Mouse (Mus musculus): ENCODE measurements around the gene Rad51c. TPM values are rescaled to one million over a fixed set of nuclear protein-coding genes. Genes with fewer than 3 reads are reported as not detected.
"Not testable (repeated sequence)": the region's sequence is repeated elsewhere in the genome, so short reads cannot be mapped to it uniquely, and the experiment has no call there.

The Rad51c gene
- total and polyA plus RNA-seq, 3 experiments: 0.35 to 1.7 (median 0.89) TPM

GRCm38 (mm10) chr11:87427273-87428050, 22.7 kb upstream of the Rad51c start:
- Histone ChIP-seq H3K4me1 (ENCODE audit: control insufficient read depth, insufficient read depth, low read length) (no peaks in the 10 kb centered on the region), H3K27ac (peak overlapping the region; percentile 93; the same call in 1 of the 2 replicates), H3K4me3 (no peak overlapping the region), H3K9ac (ENCODE audit: low read depth, low read length) (no peak overlapping the region), H3K27me3 (ENCODE audit: control insufficient read depth, insufficient read depth, low read length) (no peaks in the 10 kb centered on the region), H3K36me3 (ENCODE audit: control insufficient read depth, insufficient read depth, low read length) (no peaks in the 10 kb centered on the region), H3K79me2 (replicated peaks; ENCODE audit: control insufficient read depth, insufficient read depth, low read length) (no peaks in the 10 kb centered on the region)
- intact Hi-C loops (cut with DNase I): loop anchor here (1.0 to 2.0 kb wide), 3 partner anchors 15 to 41 kb away; no protein-coding TSS in a partner anchor
- DNase-seq: no peak
- TF ChIP-seq CTCF (IDR thresholded peaks at IDR 0.05) (no peak), POLR2A (IDR thresholded peaks at IDR 0.05; ENCODE audit: insufficient read depth, low read depth, low read length) (no peak), EP300 (IDR thresholded peaks at IDR 0.05; ENCODE audit: insufficient read depth, low read depth, low read length) (no peak)
- WGBS: 30% methylated on average over 1 of the region's 1 CpGs

GRCm38 (mm10) chr11:87426450-87427250, 21.9 kb upstream of the Rad51c start:
- not testable (repeated sequence) for H3K27me3 ChIP-seq (ENCODE audit: control insufficient read depth, insufficient read depth, low read length); H3K36me3 ChIP-seq (ENCODE audit: control insufficient read depth, insufficient read depth, low read length); H3K4me1 ChIP-seq (ENCODE audit: control insufficient read depth, insufficient read depth, low read length); H3K79me2 ChIP-seq (replicated peaks; ENCODE audit: control insufficient read depth, insufficient read depth, low read length)
- TF ChIP-seq EP300 (IDR thresholded peaks at IDR 0.05; ENCODE audit: insufficient read depth, low read depth, low read length) (peak; percentile 99), POLR2A (IDR thresholded peaks at IDR 0.05; ENCODE audit: insufficient read depth, low read depth, low read length) (peak; percentile 100)
- intact Hi-C loops (cut with DNase I): loop anchor here (1.0 to 2.0 kb wide), 3 partner anchors 16 to 42 kb away; no protein-coding TSS in a partner anchor
- Histone ChIP-seq H3K27ac (peak overlapping the region; percentile 93), H3K9ac (ENCODE audit: low read depth, low read length) (peak overlapping the region; percentile 10; the same call in 1 of the 2 replicates), H3K4me3 (peak overlapping the region; percentile 49)
- WGBS: 4% methylated on average over 24 of the region's 24 CpGs
- peak; percentile 77 to 86 for DNase-seq

GRCm38 (mm10) chr11:87426121-87426449, 21.3 kb upstream of the Rad51c start:
- Histone ChIP-seq H3K4me1 (ENCODE audit: control insufficient read depth, insufficient read depth, low read length) (peaks cover 2% of the 10 kb centered on the region), H3K27me3 (ENCODE audit: control insufficient read depth, insufficient read depth, low read length) (no peaks in the 10 kb centered on the region), H3K27ac (peak overlapping the region; percentile 93), H3K36me3 (ENCODE audit: control insufficient read depth, insufficient read depth, low read length) (no peaks in the 10 kb centered on the region; the same call in 1 of the 2 replicates), H3K4me3 (peak overlapping the region; percentile 49), H3K79me2 (replicated peaks; ENCODE audit: control insufficient read depth, insufficient read depth, low read length) (no peaks in the 10 kb centered on the region), H3K9ac (ENCODE audit: low read depth, low read length) (peak overlapping the region; percentile 58; the same call in 1 of the 2 replicates)
- under 1% methylated on average over 7 of the region's 7 CpGs for whole genome bisulfite sequencing
- DNase-seq: no peak
- TF ChIP-seq EP300 (IDR thresholded peaks at IDR 0.05; ENCODE audit: insufficient read depth, low read depth, low read length) (no peak), POLR2A (IDR thresholded peaks at IDR 0.05; ENCODE audit: insufficient read depth, low read depth, low read length) (no peak), CTCF (IDR thresholded peaks at IDR 0.05) (no peak)
- intact Hi-C loops (cut with DNase I): loop anchor here (2.0 kb wide), 2 partner anchors 17 to 43 kb away; no protein-coding TSS in a partner anchor

DNA sequence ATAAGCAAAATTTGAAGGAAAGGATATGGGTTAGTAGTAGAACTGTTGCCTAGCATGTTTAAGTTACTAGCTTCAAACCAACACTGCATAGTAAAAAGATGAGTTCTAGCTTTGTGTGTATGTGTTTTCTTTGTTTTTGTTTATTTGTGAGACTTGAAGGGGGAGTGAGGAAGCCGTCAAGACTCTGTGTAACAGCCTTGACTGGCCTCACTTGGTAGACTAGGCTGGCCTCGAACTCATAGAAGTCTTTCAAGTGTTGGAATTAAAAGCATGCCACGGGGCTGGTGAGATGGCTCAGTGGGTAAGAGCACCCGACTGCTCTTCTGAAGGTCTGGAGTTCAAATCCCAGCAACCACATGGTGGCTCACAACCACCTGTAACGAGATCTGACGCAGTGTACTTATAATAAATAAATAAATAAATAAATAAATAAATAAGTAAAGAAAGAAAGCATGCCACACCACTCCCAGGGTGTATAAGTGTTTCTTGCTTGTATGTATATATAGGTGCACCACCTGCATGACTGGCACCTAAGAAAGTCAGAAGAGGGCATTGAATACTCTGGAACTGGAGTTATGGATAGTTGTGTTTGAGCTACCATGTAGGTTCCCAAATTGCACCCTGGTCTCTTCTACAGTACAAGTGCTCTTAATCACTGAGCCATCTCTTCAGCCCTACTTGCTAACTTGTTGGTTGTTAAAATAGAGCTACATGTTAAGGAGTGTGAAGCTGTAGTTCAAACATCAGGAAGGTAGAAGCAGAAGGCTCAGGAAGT, 19.0 kb upstream of the Rad51c start:
- Histone ChIP-seq H3K36me3 (ENCODE audit: control insufficient read depth, insufficient read depth, low read length) (no peaks in the 10 kb centered on the region; the same call in 1 of the 2 replicates), H3K27me3 (ENCODE audit: control insufficient read depth, insufficient read depth, low read length) (no peaks in the 10 kb centered on the region), H3K4me1 (ENCODE audit: control insufficient read depth, insufficient read depth, low read length) (peaks cover 2% of the 10 kb centered on the region), H3K27ac (peak overlapping the region; percentile 100), H3K9ac (ENCODE audit: low read depth, low read length) (no peak overlapping the region), H3K79me2 (replicated peaks; ENCODE audit: control insufficient read depth, insufficient read depth, low read length) (no peaks in the 10 kb centered on the region), H3K4me3 (no peak overlapping the region; the same call in 1 of the 2 replicates)
- intact Hi-C loops (cut with DNase I): loop anchor here (2.0 to 5.0 kb wide), 2 partner anchors 39 to 169 kb away; partner anchors contain the start of gene Mtmr4
- no peak for TF ChIP-seq CTCF (IDR thresholded peaks at IDR 0.05)
- no peak for TF ChIP-seq EP300 (IDR thresholded peaks at IDR 0.05; ENCODE audit: insufficient read depth, low read depth, low read length)
- no peak for TF ChIP-seq POLR2A (IDR thresholded peaks at IDR 0.05; ENCODE audit: insufficient read depth, low read depth, low read length)
- 37% methylated on average over 6 of the region's 6 CpGs for WGBS
- no peak for DNase-seq

DNA sequence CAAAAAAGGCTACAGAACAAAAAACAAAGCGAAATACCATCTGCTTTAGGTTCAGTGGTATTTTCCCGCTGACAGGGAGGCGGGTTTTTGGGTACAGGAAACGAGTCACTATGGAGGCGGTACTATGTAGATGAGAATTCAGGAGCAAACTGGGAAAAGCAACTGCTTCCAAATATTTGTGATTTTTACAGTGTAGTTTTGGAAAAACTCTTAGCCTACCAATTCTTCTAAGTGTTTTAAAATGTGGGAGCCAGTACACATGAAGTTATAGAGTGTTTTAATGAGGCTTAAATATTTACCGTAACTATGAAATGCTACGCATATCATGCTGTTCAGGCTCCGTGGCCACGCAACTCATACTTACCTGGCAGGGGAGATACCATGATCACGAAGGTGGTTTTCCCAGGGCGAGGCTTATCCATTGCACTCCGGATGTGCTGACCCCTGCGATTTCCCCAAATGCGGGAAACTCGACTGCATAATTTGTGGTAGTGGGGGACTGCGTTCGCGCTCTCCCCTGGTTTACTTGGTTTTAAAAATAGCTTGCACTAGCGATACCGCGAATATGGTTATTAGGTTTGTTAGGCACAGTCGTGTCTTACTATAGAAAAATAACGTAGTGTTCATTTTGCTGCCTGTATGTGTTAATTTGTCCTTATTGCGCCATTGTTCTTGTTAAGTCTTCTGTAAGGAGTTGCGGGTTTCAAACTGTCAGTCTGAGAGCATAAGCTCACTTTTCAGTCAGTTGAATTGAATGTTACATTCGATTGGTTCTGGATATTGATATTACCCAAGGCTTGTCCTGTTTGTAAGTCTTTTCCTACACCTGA, 18.0 kb upstream of the Rad51c start:
- WGBS: under 1% methylated on average over 26 of the region's 26 CpGs
- Histone ChIP-seq H3K79me2 (replicated peaks; ENCODE audit: control insufficient read depth, insufficient read depth, low read length) (no peaks in the 10 kb centered on the region), H3K27me3 (ENCODE audit: control insufficient read depth, insufficient read depth, low read length) (no peaks in the 10 kb centered on the region), H3K9ac (ENCODE audit: low read depth, low read length) (peak overlapping the region; percentile 68), H3K4me1 (ENCODE audit: control insufficient read depth, insufficient read depth, low read length) (peaks cover 2% of the 10 kb centered on the region), H3K36me3 (ENCODE audit: control insufficient read depth, insufficient read depth, low read length) (no peaks in the 10 kb centered on the region; the same call in 1 of the 2 replicates), H3K4me3 (peak overlapping the region; percentile 58), H3K27ac (peak overlapping the region; percentile 100)
- peak; percentile 100 for TF ChIP-seq POLR2A (IDR thresholded peaks at IDR 0.05; ENCODE audit: insufficient read depth, low read depth, low read length)
- peak; percentile 99 for TF ChIP-seq EP300 (IDR thresholded peaks at IDR 0.05; ENCODE audit: insufficient read depth, low read depth, low read length)
- no peak for TF ChIP-seq CTCF (IDR thresholded peaks at IDR 0.05)
- intact Hi-C loops (cut with DNase I): loop anchor here (1.0 to 5.0 kb wide), 3 partner anchors 18 to 170 kb away; partner anchors contain the start of genes Mtmr4 and Rad51c
- peak; percentile 82 to 86 for DNase-seq
